In the genomic region with DNA sequence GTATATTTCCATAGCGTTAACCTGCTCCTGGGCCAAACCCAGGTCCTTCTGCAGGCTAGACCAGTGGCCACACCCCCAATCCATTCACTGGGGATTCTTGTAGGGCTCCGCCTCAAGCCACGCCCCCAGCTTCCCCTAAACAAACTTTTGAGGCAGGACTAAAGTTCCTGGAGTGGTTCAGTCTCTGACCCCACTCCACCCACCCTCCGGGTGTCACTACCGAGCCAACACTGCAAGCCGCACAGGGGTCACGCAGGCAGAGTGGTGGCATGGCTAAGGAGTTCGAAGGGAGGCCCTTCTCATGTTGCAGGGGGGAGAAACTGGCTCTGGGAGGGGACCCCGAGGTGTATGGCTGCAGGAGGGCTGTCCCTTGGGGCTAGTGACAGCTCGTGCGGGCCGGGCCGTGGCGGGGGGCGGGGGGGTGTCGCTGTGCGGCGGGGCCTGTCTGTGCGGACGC, we compare ENCODE assay signal across 8 mouse cellular contexts. TPM values are rescaled to one million over a fixed set of nuclear protein-coding genes. Genes with fewer than 3 reads are reported as not detected.
DNase-seq lines count a peak whose midpoint lies in the region; ATAC-seq lines count a peak whose summit lies in the region.

No protein-coding gene starts in this region.

- H3K9me3 ChIP-seq in hindbrain, embryonic 14.5 days (ENCODE audit: control insufficient read depth, low read length) = no peaks in the 10 kb centered on the region
- peaks cover 6% of the 10 kb centered on the region; the same call in 1 of the 2 replicates for H3K9me3 ChIP-seq in limb, embryonic 12.5 days
- no peaks in the 10 kb centered on the region for H3K9me3 ChIP-seq in midbrain, embryonic 12.5 days

- 0% methylated on average over 19 of the region's 20 CpGs for WGBS in hindbrain, embryonic 14.5 days
- under 1% methylated on average over 20 of the region's 20 CpGs for WGBS in limb, embryonic 12.5 days
- WGBS in midbrain, embryonic 12.5 days = 0% methylated on average over 18 of the region's 20 CpGs

- no peaks in the 10 kb centered on the region for H3K36me3 ChIP-seq in hindbrain, embryonic 14.5 days (replicated peaks; ENCODE audit: control insufficient read depth, insufficient read depth)
- H3K36me3 ChIP-seq in limb, embryonic 12.5 days = no peaks in the 10 kb centered on the region
- H3K36me3 ChIP-seq in midbrain, embryonic 12.5 days = no peaks in the 10 kb centered on the region

- peak overlapping the region; percentile 97 for H3K27ac ChIP-seq in hindbrain, embryonic 14.5 days
- H3K27ac ChIP-seq in limb, embryonic 12.5 days = peak overlapping the region; percentile 91
- peak overlapping the region; percentile 84 for H3K27ac ChIP-seq in midbrain, embryonic 12.5 days (replicated peaks)

- H3K4me2 ChIP-seq in hindbrain, embryonic 14.5 days (replicated peaks) = peak overlapping the region; percentile 88
- H3K4me2 ChIP-seq in limb, embryonic 12.5 days = peak overlapping the region; percentile 93
- peak overlapping the region; percentile 94 for H3K4me2 ChIP-seq in midbrain, embryonic 12.5 days (replicated peaks)

- H3K4me3 ChIP-seq in hindbrain, embryonic 14.5 days (replicated peaks; ENCODE audit: low read length) = peak overlapping the region; percentile 80
- H3K4me3 ChIP-seq in limb, embryonic 12.5 days (replicated peaks) = peak overlapping the region; percentile 76
- H3K4me3 ChIP-seq in midbrain, embryonic 12.5 days = peak overlapping the region; percentile 74

- peak; percentile 98 for DNase-seq in R1 (ENCODE audit: low read depth, low spot score)
- peak; percentile 88 for DNase-seq in cerebellum, adult 9-11 months
- peak; percentile 87 for DNase-seq in gastrocnemius, adult 18-20 months (ENCODE audit: low spot score)
- DNase-seq in hindbrain, embryonic 14.5 days (ENCODE audit: low spot score) = peak; percentile 49
- DNase-seq in spleen, adult 18-20 months = peak; percentile 81 to 85

- H3K4me1 ChIP-seq in hindbrain, embryonic 14.5 days (replicated peaks; ENCODE audit: control insufficient read depth, insufficient read depth, low read length) = peaks cover 41% of the 10 kb centered on the region
- H3K4me1 ChIP-seq in limb, embryonic 12.5 days (replicated peaks) = peaks cover 52% of the 10 kb centered on the region
- peaks cover 55% of the 10 kb centered on the region for H3K4me1 ChIP-seq in midbrain, embryonic 12.5 days

- ATAC-seq in hindbrain, embryonic 14.5 days (ENCODE audit: low FRiP score) = peak; percentile 1; the same call in 1 of the 2 replicates
- peak; percentile 11; the same call in 1 of the 2 replicates for ATAC-seq in limb, embryonic 12.5 days (ENCODE audit: insufficient number of reproducible peaks, insufficient read depth, low FRiP score, low TSS enrichment, low read depth)
- peak; percentile 12 for ATAC-seq in midbrain, embryonic 12.5 days (ENCODE audit: low FRiP score, low read depth)
- no peak for ATAC-seq in activated CD4-positive, CD25-positive, alpha-beta regulatory T cell, adult 4 months

- peaks cover 36% of the 10 kb centered on the region for H3K27me3 ChIP-seq in hindbrain, embryonic 14.5 days (ENCODE audit: control insufficient read depth, insufficient read depth, low read length)
- peaks cover 77% of the 10 kb centered on the region for H3K27me3 ChIP-seq in limb, embryonic 12.5 days
- H3K27me3 ChIP-seq in midbrain, embryonic 12.5 days = peaks cover 79% of the 10 kb centered on the region

- H3K9ac ChIP-seq in hindbrain, embryonic 14.5 days = peak overlapping the region; percentile 87
- peak overlapping the region; percentile 81 for H3K9ac ChIP-seq in limb, embryonic 12.5 days (replicated peaks)
- peak overlapping the region; percentile 84 for H3K9ac ChIP-seq in midbrain, embryonic 12.5 days (replicated peaks)

RNA-seq across cellular contexts. Expression of gene Nfic, which starts 25.8 kb away (rescaled TPM):
- total RNA-seq in gastrocnemius, adult 18-20 months (2021) = 100 to 1,000 TPM; 232 to 244 TPM
- 17.3 and 25.8 TPM in 2 replicates for polyA plus RNA-seq in hindbrain, embryonic 14.5 days (2014; fragmentation: Nextera tagmentation; extraction: Ambion mirVana)
- polyA plus RNA-seq in limb, embryonic 12.5 days (2016; fragmentation: Nextera tagmentation; extraction: Ambion mirVana) = 30.8 and 31.1 TPM in 2 replicates
- 14.7 and 19.7 TPM in 2 replicates for polyA plus RNA-seq in midbrain, embryonic 12.5 days (2016; fragmentation: Nextera tagmentation; extraction: Ambion mirVana)
- 10 to 100 TPM; 15.2 to 16.0 TPM for polyA plus RNA-seq in activated CD4-positive, CD25-positive, alpha-beta regulatory T cell, adult 4 months (2017; shearing (Covaris generic))

RNA-seq across cellular contexts. Expression of gene Smim24, which starts 36.8 kb away (rescaled TPM):
- total RNA-seq in gastrocnemius, adult 18-20 months (2021) = not detected
- polyA plus RNA-seq in hindbrain, embryonic 14.5 days (2014; fragmentation: Nextera tagmentation; extraction: Ambion mirVana) = 0.84 and 1.3 TPM in 2 replicates
- polyA plus RNA-seq in limb, embryonic 12.5 days (2016; fragmentation: Nextera tagmentation; extraction: Ambion mirVana) = 2.9 and 3.0 TPM in 2 replicates
- polyA plus RNA-seq in midbrain, embryonic 12.5 days (2016; fragmentation: Nextera tagmentation; extraction: Ambion mirVana) = 2.1 and 2.8 TPM in 2 replicates
- 10 to 100 TPM in 1 of 2 experiments, 1 to 10 TPM in 1; 7.3 to 13.3 TPM for polyA plus RNA-seq in activated CD4-positive, CD25-positive, alpha-beta regulatory T cell, adult 4 months (2017; shearing (Covaris generic))

RNA-seq across cellular contexts. Expression of gene Gm48552, which starts 40.8 kb away (rescaled TPM):
- total RNA-seq in gastrocnemius, adult 18-20 months (2021) = under 1 TPM in 1 of 2 experiments, not detected in 1; 0.34 TPM
- 1.9 and 2.2 TPM in 2 replicates for polyA plus RNA-seq in hindbrain, embryonic 14.5 days (2014; fragmentation: Nextera tagmentation; extraction: Ambion mirVana)
- 1.1 and 3.1 TPM in 2 replicates for polyA plus RNA-seq in limb, embryonic 12.5 days (2016; fragmentation: Nextera tagmentation; extraction: Ambion mirVana)
- polyA plus RNA-seq in midbrain, embryonic 12.5 days (2016; fragmentation: Nextera tagmentation; extraction: Ambion mirVana) = 0.50 and 2.3 TPM in 2 replicates
- 1 to 10 TPM in 1 of 2 experiments, not detected in 1; 1.4 TPM for polyA plus RNA-seq in activated CD4-positive, CD25-positive, alpha-beta regulatory T cell, adult 4 months (2017; shearing (Covaris generic))

RNA-seq across cellular contexts. Expression of gene Gm48551, which starts 45.4 kb away (rescaled TPM):
- under 1 TPM; 0.57 to 0.97 TPM for total RNA-seq in gastrocnemius, adult 18-20 months (2021)
- polyA plus RNA-seq in hindbrain, embryonic 14.5 days (2014; fragmentation: Nextera tagmentation; extraction: Ambion mirVana) = 5.5 and 5.7 TPM in 2 replicates
- 3.3 and 3.8 TPM in 2 replicates for polyA plus RNA-seq in limb, embryonic 12.5 days (2016; fragmentation: Nextera tagmentation; extraction: Ambion mirVana)
- 4.2 and 5.5 TPM in 2 replicates for polyA plus RNA-seq in midbrain, embryonic 12.5 days (2016; fragmentation: Nextera tagmentation; extraction: Ambion mirVana)
- polyA plus RNA-seq in activated CD4-positive, CD25-positive, alpha-beta regulatory T cell, adult 4 months (2017; shearing (Covaris generic)) = 1 to 10 TPM; 1.1 to 1.2 TPM

RNA-seq across cellular contexts. Expression of gene Dohh, which starts 45.4 kb away (rescaled TPM):
- 10 to 100 TPM; 41.1 to 44.1 TPM for total RNA-seq in gastrocnemius, adult 18-20 months (2021)
- 68.9 TPM in 2 replicates for polyA plus RNA-seq in hindbrain, embryonic 14.5 days (2014; fragmentation: Nextera tagmentation; extraction: Ambion mirVana)
- 71.9 and 74.6 TPM in 2 replicates for polyA plus RNA-seq in limb, embryonic 12.5 days (2016; fragmentation: Nextera tagmentation; extraction: Ambion mirVana)
- 63.5 and 67.2 TPM in 2 replicates for polyA plus RNA-seq in midbrain, embryonic 12.5 days (2016; fragmentation: Nextera tagmentation; extraction: Ambion mirVana)
- 10 to 100 TPM; 12.7 to 13.7 TPM for polyA plus RNA-seq in activated CD4-positive, CD25-positive, alpha-beta regulatory T cell, adult 4 months (2017; shearing (Covaris generic))
